26 mouse cellular contexts compared by ENCODE assay signal in genomic region chr4:136622388-136622787, GRCm38 (mm10). TPM values are rescaled to one million over a fixed set of nuclear protein-coding genes. Genes with fewer than 3 reads are reported as not detected.
"Had no signal": no experiment of that assay in that cellular context is flagged by ENCODE, and none has a peak within 500 bp of the region (broad histone marks: within the 10 kb centered on the region; RNA-seq: fewer than 3 reads in every experiment).

Lactbl1 (plus strand) TSS chr4:136622621.

- ATAC-seq: intestine, embryonic 15.5 days; liver, embryonic 12.5 days had no signal

- H3K4me1 ChIP-seq: intestine, embryonic 15.5 days; liver, embryonic 15.5 days; lung, embryonic 15.5 days; neural tube, embryonic 15.5 days had no signal

- DNase-seq: kidney, adult 11 months; kidney, adult 8-10 months; kidney, postnatal 10 days; kidney, postnatal 36 days; layer of hippocampus, postnatal 36 days; liver; lung, adult 18-20 months; lung, postnatal 10 days; lung, postnatal 36 days; right cerebral cortex, adult 18-20 months; right cerebral cortex, postnatal 14 days; right cerebral cortex, postnatal 4 days; thymus, adult 2 months; thymus, postnatal 14 days; thymus, postnatal 4 days had no signal

- H3K27me3 ChIP-seq: intestine, embryonic 15.5 days; liver, embryonic 12.5 days; liver, embryonic 15.5 days; lung, embryonic 15.5 days; neural tube, embryonic 12.5 days had no signal

- H3K9me3 ChIP-seq: intestine, embryonic 15.5 days; kidney, embryonic 15.5 days; limb, embryonic 12.5 days; liver, embryonic 12.5 days; liver, embryonic 15.5 days; lung, embryonic 15.5 days; megakaryocyte, embryonic 14.5 days; neural tube, embryonic 12.5 days; neural tube, embryonic 15.5 days had no signal

- H3K9ac ChIP-seq: intestine, embryonic 15.5 days; kidney, embryonic 15.5 days; limb, embryonic 12.5 days; liver, embryonic 12.5 days; liver, embryonic 15.5 days; lung, embryonic 15.5 days; neural tube, embryonic 12.5 days; neural tube, embryonic 15.5 days had no signal

- H3K4me3 ChIP-seq: intestine, embryonic 15.5 days; kidney, embryonic 15.5 days; left cerebral cortex, adult 2 months; limb, embryonic 12.5 days; liver, embryonic 12.5 days; liver, embryonic 15.5 days; lung, embryonic 15.5 days; megakaryocyte, embryonic 14.5 days; neural tube, embryonic 12.5 days; neural tube, embryonic 15.5 days had no signal

- H3K36me3 ChIP-seq: intestine, embryonic 15.5 days; kidney, embryonic 15.5 days; limb, embryonic 12.5 days; liver, embryonic 12.5 days; liver, embryonic 15.5 days; lung, embryonic 15.5 days; neural tube, embryonic 12.5 days; neural tube, embryonic 15.5 days had no signal

- H3K27ac ChIP-seq: intestine, embryonic 15.5 days; kidney, embryonic 15.5 days; left cerebral cortex, adult 2 months; limb, embryonic 12.5 days; liver, embryonic 12.5 days; liver, embryonic 15.5 days; lung, embryonic 15.5 days; neural tube, embryonic 12.5 days; neural tube, embryonic 15.5 days; stomach, postnatal 0 days had no signal

- H3K4me2 ChIP-seq: intestine, embryonic 15.5 days; kidney, embryonic 15.5 days; limb, embryonic 12.5 days; liver, embryonic 12.5 days; liver, embryonic 15.5 days; lung, embryonic 15.5 days; neural tube, embryonic 12.5 days; neural tube, embryonic 15.5 days had no signal

RNA-seq across cellular contexts. Expression of gene Lactbl1, which starts in this region (rescaled TPM):
- polyA plus RNA-seq: intestine, embryonic 15.5 days; kidney, embryonic 15.5 days; limb, embryonic 12.5 days; liver, embryonic 12.5 days; liver, embryonic 15.5 days; lung, embryonic 15.5 days; neural tube, embryonic 12.5 days; stomach, postnatal 0 days had no signal
